Mouse (Mus musculus) CD4-positive, CD25-positive, alpha-beta regulatory T cell, adult 4 months (primary cell): ENCODE measurements around the gene Gm4353. TPM values are rescaled to one million over a fixed set of nuclear protein-coding genes. Genes with fewer than 3 reads are reported as not detected.

Experiments
- ATAC-seq: one replicate; pipeline ENCODE4 v1.8.0; 2017
- polyA plus RNA-seq, 2 experiments: library from polyadenylated mRNA; unstranded; fragments of 100-300 nt; shearing (Covaris generic); gene quantifications; one replicate each; pipeline ENCODE4 v1.2.1; 2017

Gene Gm4353
- polyA plus RNA-seq, 2 experiments from 2014 or later, result 0.87 to 1.9 TPM

GRCm38 (mm10) chr7:116039538-116040466, 44.6 kb downstream of the Gm4353 start:
- ATAC-seq, result peak; percentile 88

DNA sequence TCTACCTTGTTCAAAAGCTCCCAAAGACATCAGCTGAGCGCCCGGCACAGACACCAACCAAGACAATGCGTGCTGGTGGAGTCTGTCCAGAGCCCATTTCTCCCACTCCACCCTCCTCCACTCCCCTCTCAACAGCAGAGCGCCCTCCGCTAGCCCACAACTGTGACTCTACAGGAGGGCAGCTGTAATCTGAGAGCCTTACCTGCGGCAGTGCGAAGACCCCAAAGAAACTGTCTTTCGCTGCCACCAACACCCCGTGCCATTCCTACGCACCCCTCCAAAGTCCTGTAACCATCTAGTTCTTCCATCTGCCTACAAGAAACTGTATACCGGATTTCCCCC, 45.3 kb downstream of the Gm4353 start, which contains the start of gene 1110004F10Rik:
Gene 1110004F10Rik, plus strand, starts transcription at position 202 of the 342 bp plus-strand sequence.
- ATAC-seq, result no peak

DNA sequence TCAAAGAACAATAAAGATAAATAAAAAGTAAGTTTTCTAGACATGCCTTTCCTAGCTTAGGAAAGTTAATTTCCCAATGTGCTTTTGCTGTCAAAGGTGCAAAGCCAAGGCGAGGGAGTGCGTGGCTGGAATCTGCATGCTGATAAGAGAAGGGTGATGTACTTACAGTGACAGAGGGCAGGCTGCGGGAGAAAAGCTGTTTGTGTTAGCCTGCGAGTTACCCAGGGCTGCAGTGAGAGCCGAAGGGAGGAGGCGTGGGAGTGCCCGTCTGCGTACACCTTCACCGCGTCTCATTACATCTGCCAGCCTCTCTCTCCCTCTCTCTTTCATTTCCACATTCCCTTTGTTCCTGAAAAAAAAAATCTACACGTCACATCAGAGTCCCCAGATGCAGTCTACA, 45.9 kb downstream of the Gm4353 start, which contains the start of gene Sox6:
Gene Sox6, minus strand, starts transcription at position 286 of the 400 bp plus-strand sequence.
- no peak for ATAC-seq

DNA sequence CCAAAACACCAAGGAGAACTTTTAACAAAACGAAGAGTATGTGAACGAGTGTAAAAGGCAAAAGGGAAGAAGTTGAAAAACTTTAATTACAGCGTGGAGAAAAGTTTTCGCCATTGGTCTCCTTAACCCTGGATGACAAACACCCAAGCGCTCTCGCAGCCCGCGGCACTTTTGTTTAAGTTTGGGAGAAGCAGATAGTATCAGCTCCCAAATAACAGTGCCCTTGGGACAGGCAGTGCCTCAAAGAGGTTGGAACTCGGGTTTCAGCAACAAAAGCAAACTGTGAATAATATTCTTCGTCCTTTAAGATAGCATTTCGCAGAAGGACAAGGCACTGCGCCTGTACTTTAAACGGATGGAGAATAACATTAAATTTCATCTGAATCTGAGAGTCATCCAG, 46.4 kb downstream of the Gm4353 start:
- ATAC-seq, result no peak

- no peak for ATAC-seq
These were observed 47.6 kb downstream of the Gm4353 start for GRCm38 (mm10) chr7:116036591-116037555.

DNA sequence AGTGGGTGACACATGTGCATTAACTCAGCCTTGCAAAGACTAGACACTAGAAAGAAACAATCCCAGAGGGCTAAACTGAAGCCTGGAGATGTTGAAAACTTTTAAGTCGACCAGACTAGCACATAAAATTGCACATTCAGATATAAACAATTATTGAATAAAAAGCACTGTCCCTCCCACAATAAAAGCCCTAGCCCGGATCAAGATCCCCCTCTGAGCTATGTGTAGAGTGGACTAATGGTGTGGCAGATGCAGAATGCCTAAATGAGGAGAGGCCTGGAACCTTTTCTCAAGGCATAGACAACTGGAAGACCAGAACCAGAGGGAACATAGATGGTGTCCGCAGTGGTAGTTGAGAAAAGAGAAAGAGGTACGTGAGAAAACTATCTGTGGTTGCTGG, 48.9 kb downstream of the Gm4353 start:
- no peak for ATAC-seq

GRCm38 (mm10) chr7:116034282-116034758, 50.1 kb downstream of the Gm4353 start:
- ATAC-seq, result peak; percentile 12

- ATAC-seq, result peak; percentile 21
These were observed 50.8 kb downstream of the Gm4353 start for GRCm38 (mm10) chr7:116033371-116034241.

Other genes starting within 250 kb of the Gm4353 start
- gene Sox6, start 45.8 kb downstream of the Gm4353 start, polyA plus RNA-seq, result not detected
- gene 1110004F10Rik, start 45.2 kb downstream of the Gm4353 start, polyA plus RNA-seq, result 100 to 1,000 TPM; 212 to 215 TPM
- 10 to 100 TPM in 1 of 2 experiments, 1 to 10 TPM in 1; 4.9 to 17.0 TPM for gene Plekha7, start 223.7 kb upstream of the Gm4353 start, polyA plus RNA-seq
- 1,000 to 10,000 TPM; 1,071 to 1,073 TPM for gene Rps13, start 249.6 kb upstream of the Gm4353 start, polyA plus RNA-seq